ENCODE assay signal across 19 mouse cellular contexts in the genomic region with DNA sequence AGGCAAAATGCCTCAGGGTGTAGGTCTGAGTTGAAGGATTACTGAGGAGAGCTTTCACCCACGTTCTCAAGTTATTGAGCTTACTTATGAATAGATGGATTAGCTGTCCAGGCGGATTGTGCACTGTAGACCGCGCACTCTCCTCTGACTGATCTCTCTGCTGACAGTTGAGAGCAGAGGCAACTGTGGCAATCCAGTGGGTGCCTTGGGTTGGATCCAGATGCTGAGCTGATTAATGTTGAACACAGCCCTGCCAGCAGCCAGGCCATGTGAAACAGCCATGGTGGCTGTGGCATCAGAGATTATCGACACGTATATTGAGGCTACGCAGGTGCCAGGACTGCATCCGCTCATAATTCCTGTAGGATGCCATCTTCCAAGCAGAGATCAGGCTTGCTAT. TPM values are rescaled to one million over a fixed set of nuclear protein-coding genes. Genes with fewer than 3 reads are reported as not detected.
DNase-seq lines count a peak whose midpoint lies in the region; ATAC-seq lines count a peak whose summit lies in the region.
"Had no signal": no experiment of that assay in that cellular context is flagged by ENCODE, and none has a peak within 500 bp of the region (broad histone marks: within the 10 kb centered on the region; RNA-seq: fewer than 3 reads in every experiment).

No protein-coding gene starts in this region.

- no peak overlapping the region for H3K4me2 ChIP-seq in hindbrain, embryonic 14.5 days (replicated peaks)
- H3K4me2 ChIP-seq: embryonic facial prominence, embryonic 12.5 days; forebrain, embryonic 13.5 days; forebrain, embryonic 15.5 days had no signal

- DNase-seq in heart, embryonic 10.5 days (ENCODE audit: low spot score): peak; percentile 52
- DNase-seq in heart, postnatal 25 days (ENCODE audit: low spot score): no peak
- DNase-seq in MN1 (ENCODE audit: low spot score): peak; percentile 63
- DNase-seq in NIH3T3 (ENCODE audit: low read depth): peak; percentile 54
- no peak for DNase-seq in frontal cortex, adult 2 months (ENCODE audit: extremely low spot score in 1 of 2, low spot score in 1 of 2)
- DNase-seq in hindbrain, embryonic 14.5 days (ENCODE audit: low spot score): no peak
- DNase-seq: adrenal gland, adult 8-10 months; adrenal gland, postnatal 14 days; adrenal gland, postnatal 36 days; cerebellum, adult 11-12 months; cerebellum, adult 2 months; cerebellum, adult 9-10 months; cerebellum, postnatal 25 days; forebrain, postnatal 0 days had no signal

- intact Hi-C loops in heart, postnatal 25 days (cut with DNase I): no loop called here

- 88% methylated on average over 8 of the region's 8 CpGs for WGBS in heart, embryonic 10.5 days
- 85% methylated on average over 8 of the region's 8 CpGs for WGBS in hindbrain, embryonic 14.5 days

- ATAC-seq in hindbrain, embryonic 14.5 days (ENCODE audit: low FRiP score): no peak
- ATAC-seq: forebrain, embryonic 13.5 days; forebrain, embryonic 15.5 days; forebrain, postnatal 0 days had no signal

- H3K36me3 ChIP-seq in heart, embryonic 10.5 days: no peaks in the 10 kb centered on the region
- no peaks in the 10 kb centered on the region for H3K36me3 ChIP-seq in hindbrain, embryonic 14.5 days (replicated peaks; ENCODE audit: control insufficient read depth, insufficient read depth)
- H3K36me3 ChIP-seq: embryonic facial prominence, embryonic 10.5 days; embryonic facial prominence, embryonic 12.5 days; forebrain, embryonic 15.5 days had no signal

- no peaks in the 10 kb centered on the region for H3K27me3 ChIP-seq in heart, embryonic 10.5 days (ENCODE audit: insufficient read depth, poor library complexity, severe bottlenecking)
- H3K27me3 ChIP-seq in hindbrain, embryonic 14.5 days (ENCODE audit: control insufficient read depth, insufficient read depth, low read length): no peaks in the 10 kb centered on the region
- H3K27me3 ChIP-seq: embryonic facial prominence, embryonic 12.5 days; forebrain, embryonic 13.5 days; forebrain, embryonic 15.5 days had no signal

- H3K4me1 ChIP-seq in heart, embryonic 10.5 days: no peaks in the 10 kb centered on the region
- no peaks in the 10 kb centered on the region for H3K4me1 ChIP-seq in hindbrain, embryonic 14.5 days (replicated peaks; ENCODE audit: control insufficient read depth, insufficient read depth, low read length)
- H3K4me1 ChIP-seq: forebrain, embryonic 13.5 days; forebrain, embryonic 15.5 days had no signal

- H3K9ac ChIP-seq in hindbrain, embryonic 14.5 days: no peak overlapping the region
- H3K9ac ChIP-seq: embryonic facial prominence, embryonic 12.5 days; forebrain, embryonic 13.5 days; forebrain, embryonic 15.5 days; forebrain, postnatal 0 days had no signal

- H3K4me3 ChIP-seq in heart, embryonic 10.5 days: no peak overlapping the region
- H3K4me3 ChIP-seq in hindbrain, embryonic 14.5 days (replicated peaks; ENCODE audit: low read length): no peak overlapping the region
- H3K4me3 ChIP-seq: embryonic facial prominence, embryonic 10.5 days; embryonic facial prominence, embryonic 12.5 days; forebrain, embryonic 13.5 days; forebrain, embryonic 15.5 days had no signal

- H3K9me3 ChIP-seq in heart, embryonic 10.5 days: no peaks in the 10 kb centered on the region
- no peaks in the 10 kb centered on the region for H3K9me3 ChIP-seq in hindbrain, embryonic 14.5 days (ENCODE audit: control insufficient read depth, low read length)
- H3K9me3 ChIP-seq: embryonic facial prominence, embryonic 10.5 days; embryonic facial prominence, embryonic 12.5 days; forebrain, embryonic 13.5 days; forebrain, embryonic 15.5 days had no signal

- no peak overlapping the region for H3K27ac ChIP-seq in heart, embryonic 10.5 days
- no peak overlapping the region for H3K27ac ChIP-seq in hindbrain, embryonic 14.5 days
- H3K27ac ChIP-seq: embryonic facial prominence, embryonic 10.5 days; embryonic facial prominence, embryonic 12.5 days; forebrain, embryonic 13.5 days; forebrain, embryonic 15.5 days had no signal

RNA-seq across cellular contexts. Expression of a gene that starts 53.6 kb away (rescaled TPM):
- 0.48 and 0.82 TPM in 2 replicates for polyA plus RNA-seq in heart, embryonic 10.5 days (2016; fragmentation: Nextera tagmentation; extraction: Ambion mirVana)
- not detected for total RNA-seq in heart, postnatal 25 days (2021)
- 0.27 and 0.42 TPM in 2 replicates for polyA plus RNA-seq in frontal cortex, adult 2 months (2012; rRNA removed)
- 1.2 and 1.3 TPM in 2 replicates for polyA plus RNA-seq in hindbrain, embryonic 14.5 days (2014; fragmentation: Nextera tagmentation; extraction: Ambion mirVana)
- total RNA-seq: adrenal gland, adult 18-20 months; adrenal gland, postnatal 14 days; forebrain, postnatal 0 days had no signal

Comparison
In these comparisons a context has a peak if more than half of its experiments do, and no peak if none do; other contexts are left out.
1. DNase-seq: peak in heart, embryonic 10.5 days (single experiment), MN1 (single experiment) and NIH3T3 (single experiment); none in heart, postnatal 25 days (single experiment), frontal cortex, adult 2 months (0 of 2) and hindbrain, embryonic 14.5 days (single experiment).